Mouse (Mus musculus): ENCODE data around the gene Dgkq.

Gene Dgkq

GRCm38 (mm10) chr5:108668977-108669936, at the start of gene Dgkq:
TSS of gene Dgkq (minus strand) at chr5:108669672.
- peak; percentile 90 to 91 for DNase-seq

- no peak for DNase-seq
Observed at GRCm38 (mm10) chr5:108718051-108718450, 48.6 kb upstream of the Dgkq start.

- peak in 1 of 2 experiments; percentile 14 for DNase-seq
Observed at GRCm38 (mm10) chr5:108715974-108716373, 46.5 kb upstream of the Dgkq start.

- peak; percentile 33 to 64 for DNase-seq
Observed at GRCm38 (mm10) chr5:108714149-108714548, 44.7 kb upstream of the Dgkq start.

GRCm38 (mm10) chr5:108713691-108714090, 44.2 kb upstream of the Dgkq start:
- DNase-seq = no peak

GRCm38 (mm10) chr5:108713096-108713495, 43.6 kb upstream of the Dgkq start:
- DNase-seq = no peak

GRCm38 (mm10) chr5:108711968-108712367, 42.5 kb upstream of the Dgkq start:
- no peak for DNase-seq

- DNase-seq = no peak
Observed at GRCm38 (mm10) chr5:108708981-108709731, 39.7 kb upstream of the Dgkq start.

GRCm38 (mm10) chr5:108708419-108708818, 38.9 kb upstream of the Dgkq start:
- DNase-seq = no peak

GRCm38 (mm10) chr5:108707758-108708157, 38.3 kb upstream of the Dgkq start:
- no peak for DNase-seq

- DNase-seq = no peak
Observed at GRCm38 (mm10) chr5:108703754-108704626, 34.5 kb upstream of the Dgkq start.

GRCm38 (mm10) chr5:108701341-108702021, 32.0 kb upstream of the Dgkq start:
- DNase-seq = no peak

GRCm38 (mm10) chr5:108700346-108700745, 30.9 kb upstream of the Dgkq start:
- DNase-seq = no peak

- no peak for DNase-seq
Observed at GRCm38 (mm10) chr5:108697341-108697753, 27.9 kb upstream of the Dgkq start.

- no peak for DNase-seq
Observed at GRCm38 (mm10) chr5:108696542-108696941, 27.1 kb upstream of the Dgkq start.

- DNase-seq = no peak
Observed at GRCm38 (mm10) chr5:108695861-108696260, 26.4 kb upstream of the Dgkq start.

- DNase-seq = peak; percentile 51 to 57
Observed at GRCm38 (mm10) chr5:108694352-108695261, 25.1 kb upstream of the Dgkq start.

- peak; percentile 91 to 93 for DNase-seq
Observed at GRCm38 (mm10) chr5:108693872-108694288, 24.4 kb upstream of the Dgkq start.

GRCm38 (mm10) chr5:108692271-108692670, 22.8 kb upstream of the Dgkq start, which contains the start of gene Fgfrl1:
TSS of gene Fgfrl1 (plus strand) at chr5:108692382.
- peak; percentile 65 to 79 for DNase-seq

GRCm38 (mm10) chr5:108691152-108691551, 21.7 kb upstream of the Dgkq start:
- no peak for DNase-seq

- no peak for DNase-seq
Observed at GRCm38 (mm10) chr5:108689091-108689490, 19.6 kb upstream of the Dgkq start.
